Mouse (Mus musculus) E14TG2a.4 (cell line): ENCODE measurements at regions not wholly inside any gene's neighbourhood (a gene's known extent, or its start where the extent isn't known, plus 50 kb on each side); places are given as distances from the start of the nearest gene placed in this dataset.

Source experiments
- H3K27me3 ChIP-seq: 2 replicates; pipeline ENCODE4 v1.6.1; 2014; ENCODE audit warnings: low read length, control low read depth; ENCODE audit not compliant: insufficient read depth
- H3K36me3 ChIP-seq: 2 replicates; pipeline ENCODE4 v1.6.1; 2014; ENCODE audit warnings: low read length, control low read depth; ENCODE audit not compliant: insufficient read depth
- H3K4me1 ChIP-seq: replicated peaks from 2 replicates; pipeline ENCODE4 v1.6.1; 2014; ENCODE audit warnings: low read depth, low read length, control low read depth
- H3K4me3 ChIP-seq: replicated peaks from 2 replicates; pipeline ENCODE4 v1.5.1; 2014; ENCODE audit warnings: mild to moderate bottlenecking, low read length
- H3K9me3 ChIP-seq: 2 replicates; pipeline ENCODE4 v1.6.1; 2014; ENCODE audit warnings: low read length, control low read depth
- CTCF ChIP-seq: conservative IDR thresholded peaks from 2 replicates; pipeline ENCODE4 v1.5.1; 2014; ENCODE audit warnings: low read length
- NANOG ChIP-seq: IDR thresholded peaks from 2 replicates; pipeline ENCODE4 v1.6.1; 2014; ENCODE audit warnings: borderline replicate concordance, low read length, mixed read lengths
- POU5F1 ChIP-seq: IDR thresholded peaks from 2 replicates; pipeline ENCODE4 v1.6.1; 2014; ENCODE audit warnings: low read length, borderline replicate concordance

GRCm38 (mm10) chr10:41003197-41003596 is 68.9 kb downstream of the Gpr6 start:
- H3K27me3 ChIP-seq = no peaks in the 10 kb centered on the region
- no peak for TF ChIP-seq CTCF
- TF ChIP-seq POU5F1 = no peak
- TF ChIP-seq NANOG = no peak
- H3K4me3 ChIP-seq = no peak overlapping the region
- H3K36me3 ChIP-seq = no peaks in the 10 kb centered on the region
- H3K4me1 ChIP-seq = peaks cover 35% of the 10 kb centered on the region
- peaks cover 3% of the 10 kb centered on the region; the same call in 1 of the 2 replicates for H3K9me3 ChIP-seq

- H3K36me3 ChIP-seq = no peaks in the 10 kb centered on the region
- no peaks in the 10 kb centered on the region for H3K27me3 ChIP-seq
- H3K4me1 ChIP-seq = peaks cover 23% of the 10 kb centered on the region
- no peak overlapping the region for H3K4me3 ChIP-seq
- peaks cover 3% of the 10 kb centered on the region; the same call in 1 of the 2 replicates for H3K9me3 ChIP-seq
- TF ChIP-seq CTCF (no peak), NANOG (no peak), POU5F1 (no peak)
Observed at GRCm38 (mm10) chr10:41000965-41001364, 71.1 kb downstream of the Gpr6 start.

GRCm38 (mm10) chr10:40999486-40999885 is 72.6 kb downstream of the Gpr6 start:
- no peaks in the 10 kb centered on the region for H3K36me3 ChIP-seq
- peaks cover 3% of the 10 kb centered on the region; the same call in 1 of the 2 replicates for H3K9me3 ChIP-seq
- H3K4me3 ChIP-seq = peak overlapping the region; percentile 65
- TF ChIP-seq POU5F1 (no peak), NANOG (no peak), CTCF (no peak)
- H3K4me1 ChIP-seq = peaks cover 21% of the 10 kb centered on the region
- H3K27me3 ChIP-seq = no peaks in the 10 kb centered on the region

GRCm38 (mm10) chr10:40998799-40999198 is 73.3 kb downstream of the Gpr6 start:
- Histone ChIP-seq H3K9me3 (peaks cover 3% of the 10 kb centered on the region; the same call in 1 of the 2 replicates), H3K27me3 (no peaks in the 10 kb centered on the region), H3K36me3 (no peaks in the 10 kb centered on the region), H3K4me1 (peaks cover 21% of the 10 kb centered on the region), H3K4me3 (no peak overlapping the region)
- no peak for TF ChIP-seq CTCF
- no peak for TF ChIP-seq NANOG
- TF ChIP-seq POU5F1 = no peak

GRCm38 (mm10) chr10:40998330-40998729 is 73.8 kb downstream of the Gpr6 start:
- Histone ChIP-seq H3K4me3 (no peak overlapping the region), H3K9me3 (peaks cover 3% of the 10 kb centered on the region; the same call in 1 of the 2 replicates), H3K4me1 (peaks cover 21% of the 10 kb centered on the region), H3K36me3 (no peaks in the 10 kb centered on the region), H3K27me3 (no peaks in the 10 kb centered on the region)
- no peak for TF ChIP-seq CTCF
- TF ChIP-seq POU5F1 = no peak
- no peak for TF ChIP-seq NANOG

- no peaks in the 10 kb centered on the region for H3K27me3 ChIP-seq
- H3K9me3 ChIP-seq = peaks cover 3% of the 10 kb centered on the region; the same call in 1 of the 2 replicates
- H3K4me3 ChIP-seq = no peak overlapping the region
- no peaks in the 10 kb centered on the region for H3K36me3 ChIP-seq
- H3K4me1 ChIP-seq = peaks cover 21% of the 10 kb centered on the region
- TF ChIP-seq CTCF (no peak), POU5F1 (no peak), NANOG (no peak)
Observed at GRCm38 (mm10) chr10:40997606-40998005, 74.5 kb downstream of the Gpr6 start.
